Mouse (Mus musculus) midbrain, embryonic 15.5 days (tissue): ENCODE measurements around the gene Tymp. TPM values are rescaled to one million over a fixed set of nuclear protein-coding genes. Genes with fewer than 3 reads are reported as not detected.
A peak's percentile ranks its signal among the peaks of the same experiment; 100 is the strongest.

Source experiments
- ATAC-seq: fragments of 200-750 bp; cut with Nextera tagmentation; replicated peaks from 2 replicates; pipeline ENCODE4 v1.8.0; 2017; ENCODE audit warnings: moderate TSS enrichment
- H3K27ac ChIP-seq: fragments of 300-500 bp; sonication (generic); 2 replicates; pipeline ENCODE4 v1.5.1; 2015; ENCODE audit warnings: mild to moderate bottlenecking, inconsistent platforms
- H3K27me3 ChIP-seq: fragments of 300-500 bp; sonication (generic); replicated peaks from 2 replicates; pipeline ENCODE4 v1.6.1; 2015; ENCODE audit warnings: inconsistent platforms
- H3K36me3 ChIP-seq: fragments of 300-500 bp; sonication (generic); replicated peaks from 2 replicates; pipeline ENCODE4 v1.6.1; 2015; ENCODE audit warnings: inconsistent platforms
- H3K4me1 ChIP-seq: fragments of 300-500 bp; sonication (generic); 2 replicates; pipeline ENCODE4 v1.6.1; 2015; ENCODE audit warnings: inconsistent platforms
- H3K4me2 ChIP-seq: fragments of 300-500 bp; sonication (generic); 2 replicates; pipeline ENCODE4 v1.6.1; 2015; ENCODE audit warnings: inconsistent platforms, mild to moderate bottlenecking, moderate library complexity
- H3K4me3 ChIP-seq: fragments of 300-500 bp; sonication (generic); 2 replicates; pipeline ENCODE4 v1.5.1; 2015; ENCODE audit warnings: mild to moderate bottlenecking, inconsistent platforms
- H3K9ac ChIP-seq: fragments of 300-500 bp; sonication (generic); 2 replicates; pipeline ENCODE4 v1.6.1; 2015; ENCODE audit warnings: mild to moderate bottlenecking, inconsistent platforms
- H3K9me3 ChIP-seq: fragments of 300-500 bp; sonication (generic); 2 replicates; pipeline ENCODE4 v1.6.1; 2016; ENCODE audit warnings: inconsistent platforms
- WGBS: fragments of 180-500 bp; shearing (Covaris S2); methylation state at CpG from one replicate; pipeline ENCODE4 v1.1.7; 2015; ENCODE audit warnings: mixed read lengths; 5-methylcytosine and 5-hydroxymethylcytosine counted together
- polyA plus RNA-seq: library from polyadenylated mRNA; unstranded; fragments of >200 nt; fragmentation: Nextera tagmentation; extraction: Ambion mirVana; gene quantifications from 2 replicates; pipeline ENCODE4 v1.2.1, GENCODE M21; 2015

The Tymp gene
- polyA plus RNA-seq, 1 experiment from 2014 or later = 2.7 TPM

DNA sequence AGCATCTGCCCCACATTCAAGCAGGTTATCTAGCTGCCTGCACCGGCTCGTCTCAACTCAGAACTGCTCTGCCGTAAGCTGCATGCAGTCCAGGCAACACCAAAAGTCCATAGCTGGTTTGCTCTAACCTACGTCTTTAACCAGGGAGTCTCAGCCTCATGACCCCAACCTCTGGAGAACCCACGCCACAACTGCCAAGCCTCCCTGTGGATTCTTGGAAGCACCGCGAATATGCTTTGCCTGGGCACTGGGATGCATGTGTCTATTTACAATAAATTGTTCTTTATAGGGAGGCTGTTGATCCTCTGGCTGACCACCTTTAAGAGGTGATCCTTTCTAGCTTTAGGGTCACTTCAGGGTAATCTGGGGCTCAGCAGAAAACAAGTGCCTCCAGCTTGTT is 4.3 kb downstream of the Tymp start:
- H3K27ac ChIP-seq = no peak overlapping the region

DNA sequence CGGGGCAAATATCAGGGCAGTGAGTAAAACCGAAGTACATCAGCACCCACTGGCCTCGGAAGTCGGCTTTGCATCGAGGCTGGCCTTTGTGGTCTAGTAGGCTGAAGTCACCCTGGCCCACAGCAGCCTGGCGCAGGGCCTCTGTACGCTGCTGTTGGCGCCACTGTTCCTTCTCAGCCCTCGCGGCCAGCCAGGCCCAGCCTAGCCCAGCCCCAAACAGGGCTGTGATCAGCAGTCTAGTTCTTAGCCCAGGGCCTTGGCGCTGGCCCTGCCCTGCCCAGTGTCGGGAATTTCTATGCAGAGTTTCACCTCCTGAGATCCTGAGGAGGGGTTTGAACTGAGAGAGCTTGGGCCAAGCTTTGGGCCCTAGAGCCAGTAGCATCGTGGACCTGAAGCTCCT is 4.8 kb downstream of the Tymp start:
- Histone ChIP-seq H3K27ac (no peak overlapping the region), H3K9ac (no peak overlapping the region), H3K36me3 (peaks cover 48% of the 10 kb centered on the region), H3K27me3 (peaks cover 12% of the 10 kb centered on the region), H3K9me3 (no peaks in the 10 kb centered on the region), H3K4me1 (peaks cover 17% of the 10 kb centered on the region), H3K4me2 (no peak overlapping the region), H3K4me3 (no peak overlapping the region)
- 86% methylated on average over 13 of the region's 13 CpGs for WGBS
- no peak for ATAC-seq

More for the DNA sequence above, 4.3 kb downstream of the Tymp start:
- WGBS = 88% methylated on average over 7 of the region's 7 CpGs
- Histone ChIP-seq H3K4me3 (peak overlapping the region; percentile 88), H3K27me3 (peaks cover 17% of the 10 kb centered on the region), H3K36me3 (peaks cover 44% of the 10 kb centered on the region), H3K9ac (no peak overlapping the region; the same call in 1 of the 2 replicates), H3K9me3 (no peaks in the 10 kb centered on the region), H3K4me2 (peak overlapping the region; percentile 85), H3K4me1 (peaks cover 17% of the 10 kb centered on the region)
- no peak for ATAC-seq

DNA sequence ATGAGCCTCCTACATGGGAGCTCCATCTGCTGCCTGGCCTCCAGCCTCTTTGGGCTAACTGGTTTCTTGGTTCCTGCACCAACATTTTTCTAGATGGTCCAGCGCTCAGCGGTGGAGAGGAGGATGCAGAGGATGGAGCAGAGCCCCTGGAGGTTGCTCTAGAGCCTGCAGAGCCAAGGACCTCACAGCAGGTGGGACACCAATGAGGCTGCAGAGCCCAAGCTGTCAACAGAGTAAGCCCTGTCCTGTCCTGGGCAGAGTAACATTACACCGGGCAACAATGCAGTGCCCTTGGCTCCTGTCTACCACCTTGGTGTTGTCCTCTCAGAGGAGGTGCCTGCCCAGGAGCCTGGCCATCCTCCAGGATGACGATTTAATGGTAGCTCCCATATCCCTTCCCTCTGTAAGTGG is 11.7 kb downstream of the Tymp start:
- no peaks in the 10 kb centered on the region for H3K27me3 ChIP-seq
- H3K4me2 ChIP-seq = no peak overlapping the region
- no peak overlapping the region for H3K27ac ChIP-seq
- H3K9me3 ChIP-seq = no peaks in the 10 kb centered on the region
- no peaks in the 10 kb centered on the region for H3K4me1 ChIP-seq
- ATAC-seq = no peak
- 95% methylated on average over 4 of the region's 4 CpGs for WGBS
- H3K9ac ChIP-seq = no peak overlapping the region
- no peak overlapping the region for H3K4me3 ChIP-seq
- H3K36me3 ChIP-seq = peaks cover 72% of the 10 kb centered on the region

DNA sequence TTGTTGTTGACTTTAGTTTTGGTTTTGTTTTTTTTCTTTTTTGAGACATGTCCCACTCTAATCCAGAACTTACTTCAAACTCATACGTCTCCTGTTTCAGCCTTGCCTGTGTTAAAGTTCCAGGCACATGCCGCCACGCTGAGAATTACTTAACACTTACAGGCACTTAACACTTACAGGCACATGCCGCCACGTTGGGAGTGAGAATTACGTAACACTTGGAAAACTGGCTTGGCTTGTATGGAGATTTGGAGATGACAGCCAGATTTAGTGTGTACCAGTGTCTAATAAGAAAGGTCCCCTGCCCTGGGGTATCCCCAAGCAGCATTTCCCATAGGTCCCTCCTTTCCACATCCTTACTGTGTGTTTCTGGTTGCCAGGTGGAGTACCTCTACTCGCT is 13.8 kb downstream of the Tymp start:
- Histone ChIP-seq H3K4me2 (no peak overlapping the region), H3K27me3 (no peaks in the 10 kb centered on the region), H3K9ac (no peak overlapping the region), H3K9me3 (no peaks in the 10 kb centered on the region), H3K4me3 (no peak overlapping the region), H3K4me1 (peaks cover 12% of the 10 kb centered on the region; the same call in 1 of the 2 replicates), H3K27ac (no peak overlapping the region), H3K36me3 (peaks cover 54% of the 10 kb centered on the region)
- 93% methylated on average over 7 of the region's 7 CpGs for WGBS
- no peak for ATAC-seq

DNA sequence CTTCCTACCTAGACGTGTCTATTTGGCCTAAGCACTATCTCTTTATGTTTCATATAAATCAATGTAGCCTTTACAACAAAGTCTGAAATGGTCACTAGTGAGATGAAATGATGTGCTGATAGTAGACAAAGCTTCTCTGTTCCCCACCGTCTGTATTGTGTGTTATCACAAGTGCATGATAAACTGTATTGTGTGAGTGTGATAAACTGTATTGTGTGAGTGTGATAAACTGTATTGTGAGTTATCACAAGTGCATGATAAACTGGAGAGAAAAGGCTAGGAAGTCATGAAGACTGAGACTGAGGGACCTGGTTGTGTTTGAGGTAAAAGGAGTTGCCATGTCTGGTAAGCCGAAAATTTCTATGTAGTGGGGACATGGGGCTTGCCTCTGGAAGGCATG is 18.1 kb downstream of the Tymp start:
- H3K4me2 ChIP-seq = no peak overlapping the region
- ATAC-seq = no peak
- no peak overlapping the region for H3K9ac ChIP-seq
- H3K9me3 ChIP-seq = no peaks in the 10 kb centered on the region
- H3K27me3 ChIP-seq = no peaks in the 10 kb centered on the region
- H3K36me3 ChIP-seq = peaks cover 13% of the 10 kb centered on the region; the same call in 1 of the 2 replicates
- H3K4me1 ChIP-seq = peaks cover 40% of the 10 kb centered on the region
- H3K4me3 ChIP-seq = no peak overlapping the region
- no peak overlapping the region for H3K27ac ChIP-seq
- WGBS = 91% methylated on average over 3 of the region's 3 CpGs

DNA sequence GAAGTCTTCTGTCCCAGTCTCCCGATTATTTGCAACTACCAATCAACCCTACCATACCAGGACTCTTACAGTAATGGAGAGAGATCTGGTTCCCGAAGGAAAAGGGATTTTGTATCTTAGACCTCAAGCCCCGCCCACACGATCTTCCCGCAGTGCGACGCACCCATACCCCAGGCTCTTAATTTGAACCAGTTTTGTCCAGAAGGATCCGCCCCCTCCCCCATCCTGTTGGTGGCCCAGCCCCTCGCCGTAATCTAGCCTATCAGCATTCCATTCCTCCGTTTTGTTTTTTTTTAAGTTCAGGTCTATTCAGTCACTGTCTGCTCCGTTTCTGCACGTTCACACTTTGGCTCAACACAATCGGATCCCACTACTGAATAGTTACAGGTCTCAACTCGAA is 20.5 kb downstream of the Tymp start:
- H3K4me1 ChIP-seq = peaks cover 40% of the 10 kb centered on the region
- H3K4me2 ChIP-seq = peak overlapping the region; percentile 85
- H3K27me3 ChIP-seq = no peaks in the 10 kb centered on the region
- WGBS = under 1% methylated on average over 15 of the region's 15 CpGs
- H3K36me3 ChIP-seq = peaks cover 17% of the 10 kb centered on the region
- H3K9me3 ChIP-seq = no peaks in the 10 kb centered on the region
- H3K27ac ChIP-seq = peak overlapping the region; percentile 80
- peak overlapping the region; percentile 79 for H3K9ac ChIP-seq
- H3K4me3 ChIP-seq = peak overlapping the region; percentile 86
- peak; percentile 31; the same call in 1 of the 2 replicates for ATAC-seq

DNA sequence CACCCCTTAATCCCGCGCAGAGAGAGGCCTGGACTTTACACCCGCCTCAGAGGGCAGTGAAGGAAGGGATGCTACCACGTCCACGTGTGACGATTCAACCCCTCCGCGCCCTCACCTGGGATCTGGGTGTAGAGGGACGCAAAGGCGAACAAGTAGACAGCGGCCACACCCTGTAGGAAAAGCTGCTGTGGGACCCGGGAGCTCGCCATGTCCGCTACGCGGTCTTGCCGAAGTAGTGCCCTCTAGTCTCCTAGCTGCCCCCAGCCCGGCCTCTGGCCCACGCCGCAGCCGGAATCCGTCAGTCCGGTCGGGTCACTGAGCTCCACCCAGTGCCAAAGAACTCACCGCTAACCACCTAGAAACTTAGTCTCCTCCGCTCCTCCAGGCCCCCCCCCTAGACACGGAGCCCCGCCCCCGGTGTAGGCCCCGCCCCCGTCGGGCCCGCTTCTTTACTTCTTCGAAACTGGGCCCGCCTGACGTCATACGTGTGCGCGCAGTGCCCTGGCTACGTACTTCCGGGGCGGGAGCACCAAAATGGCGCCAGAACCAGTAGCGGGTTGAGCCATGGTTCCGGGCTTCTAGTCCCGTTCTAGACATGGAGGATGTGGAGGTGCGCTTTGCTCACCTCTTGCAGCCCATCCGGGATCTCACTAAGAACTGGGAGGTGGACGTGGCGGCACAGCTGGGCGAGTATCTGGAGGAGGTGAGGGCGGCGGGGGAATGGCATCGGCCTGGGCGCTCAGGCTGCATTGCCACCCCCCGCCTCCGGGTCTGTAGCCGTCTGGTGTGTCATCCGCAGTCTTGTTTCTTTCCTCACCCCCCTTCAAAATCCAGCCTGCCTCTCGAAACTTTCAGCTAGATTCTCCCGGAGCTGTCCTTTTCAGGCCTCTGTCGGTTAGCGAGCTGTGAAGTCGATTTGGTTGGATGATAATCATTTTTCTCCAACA is 21.3 kb downstream of the Tymp start, which contains the start of the genes Lmf2 and Ncaph2:
Lmf2 (minus strand) TSS at position 419 of the 947 bp plus-strand sequence.
Ncaph2 (plus strand) TSS at position 479 of the 947 bp plus-strand sequence.
- peak; percentile 94 for ATAC-seq
- under 1% methylated on average over 63 of the region's 64 CpGs for WGBS
- H3K4me3 ChIP-seq = peak within 1 kb of the TSS; percentile 86
- H3K36me3 ChIP-seq = peaks cover 24% of the 10 kb centered on the region
- H3K9me3 ChIP-seq = no peaks in the 10 kb centered on the region
- peak within 1 kb of the TSS; percentile 80 for H3K27ac ChIP-seq
- H3K27me3 ChIP-seq = no peaks in the 10 kb centered on the region
- peak within 1 kb of the TSS; percentile 79 for H3K9ac ChIP-seq
- H3K4me2 ChIP-seq = peak within 1 kb of the TSS; percentile 85
- peaks cover 40% of the 10 kb centered on the region for H3K4me1 ChIP-seq

DNA sequence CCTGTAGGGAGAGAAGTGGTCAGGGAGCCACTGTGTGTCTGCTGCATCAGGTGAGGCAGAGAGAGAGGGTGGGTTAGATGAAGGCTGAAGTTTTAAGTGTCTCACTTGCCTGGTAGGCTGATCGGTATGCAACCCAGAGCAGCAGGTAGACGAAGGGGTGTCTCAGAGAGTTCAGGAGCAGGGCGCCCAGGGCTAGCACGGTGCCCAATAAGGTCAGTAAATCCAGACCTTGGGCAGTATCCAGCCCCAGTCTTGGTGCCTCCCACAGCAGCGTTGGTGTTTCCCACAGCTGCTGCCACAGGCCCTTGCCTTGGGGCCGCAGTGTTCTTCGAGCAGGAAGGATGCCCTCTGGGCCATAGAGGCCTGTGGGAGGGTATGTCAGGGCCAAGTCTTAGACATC is 22.4 kb downstream of the Tymp start:
- WGBS = 86% methylated on average over 7 of the region's 7 CpGs
- peak overlapping the region; percentile 85 for H3K4me2 ChIP-seq
- H3K4me1 ChIP-seq = peaks cover 40% of the 10 kb centered on the region
- H3K36me3 ChIP-seq = peaks cover 21% of the 10 kb centered on the region
- H3K27me3 ChIP-seq = no peaks in the 10 kb centered on the region
- H3K27ac ChIP-seq = no peak overlapping the region
- no peaks in the 10 kb centered on the region for H3K9me3 ChIP-seq
- 0 out of 2 replicates have a peak, but pooled peaks have one; percentile 10 for ATAC-seq
- H3K9ac ChIP-seq = peak overlapping the region; percentile 79
- peak overlapping the region; percentile 86 for H3K4me3 ChIP-seq

DNA sequence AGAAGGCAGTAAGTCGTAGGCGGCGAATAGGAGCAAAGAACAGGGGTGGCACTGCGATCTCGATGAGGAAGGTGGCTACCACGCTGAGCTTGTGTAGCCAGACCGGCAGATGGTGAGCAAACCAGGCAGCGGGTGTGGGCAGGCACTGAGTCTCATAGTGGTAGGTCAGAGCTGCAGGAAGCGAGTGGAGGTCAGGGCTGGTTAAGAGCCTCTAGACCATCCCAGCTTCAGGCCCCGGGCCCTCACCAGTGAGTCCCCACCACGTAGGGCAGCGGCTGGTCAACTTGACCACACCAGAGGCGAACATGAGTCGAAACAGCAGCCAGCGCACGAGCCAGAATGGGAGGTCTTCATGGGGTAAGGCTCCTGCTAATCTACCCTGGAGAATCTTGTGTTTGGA is 23.0 kb downstream of the Tymp start:
- Histone ChIP-seq H3K9me3 (no peaks in the 10 kb centered on the region), H3K27me3 (no peaks in the 10 kb centered on the region), H3K4me2 (no peak overlapping the region), H3K9ac (no peak overlapping the region), H3K4me3 (0 out of 2 replicates have a peak overlapping the region, but pooled peaks have one; percentile 86), H3K27ac (no peak overlapping the region), H3K36me3 (peaks cover 21% of the 10 kb centered on the region), H3K4me1 (peaks cover 36% of the 10 kb centered on the region)
- ATAC-seq = no peak
- WGBS = 96% methylated on average over 16 of the region's 16 CpGs

DNA sequence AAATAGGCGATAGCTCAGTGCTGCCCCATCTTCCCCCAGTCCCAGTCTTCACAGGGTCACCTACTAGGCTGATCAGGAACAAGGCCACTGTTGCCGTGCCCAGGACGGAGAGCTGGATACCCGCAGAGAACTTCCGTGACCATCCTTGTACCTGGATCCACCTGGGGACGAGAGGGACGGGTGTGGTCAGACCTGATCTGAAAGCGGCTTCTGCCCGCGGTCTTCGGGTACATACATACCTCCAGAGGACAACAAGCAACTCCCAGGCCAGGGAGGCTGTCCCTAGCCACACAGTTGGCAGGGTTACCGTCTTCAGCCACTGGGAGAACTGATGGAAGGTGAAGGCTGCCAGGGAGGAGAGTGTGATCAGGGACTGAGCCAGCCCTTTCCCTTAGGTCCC is 24.0 kb downstream of the Tymp start:
- H3K9me3 ChIP-seq = no peaks in the 10 kb centered on the region
- ATAC-seq = no peak
- no peak overlapping the region for H3K9ac ChIP-seq
- no peak overlapping the region for H3K4me3 ChIP-seq
- H3K27ac ChIP-seq = no peak overlapping the region
- peaks cover 21% of the 10 kb centered on the region for H3K36me3 ChIP-seq
- no peaks in the 10 kb centered on the region for H3K27me3 ChIP-seq
- peaks cover 26% of the 10 kb centered on the region for H3K4me1 ChIP-seq
- no peak overlapping the region for H3K4me2 ChIP-seq
- WGBS = 97% methylated on average over 12 of the region's 12 CpGs

DNA sequence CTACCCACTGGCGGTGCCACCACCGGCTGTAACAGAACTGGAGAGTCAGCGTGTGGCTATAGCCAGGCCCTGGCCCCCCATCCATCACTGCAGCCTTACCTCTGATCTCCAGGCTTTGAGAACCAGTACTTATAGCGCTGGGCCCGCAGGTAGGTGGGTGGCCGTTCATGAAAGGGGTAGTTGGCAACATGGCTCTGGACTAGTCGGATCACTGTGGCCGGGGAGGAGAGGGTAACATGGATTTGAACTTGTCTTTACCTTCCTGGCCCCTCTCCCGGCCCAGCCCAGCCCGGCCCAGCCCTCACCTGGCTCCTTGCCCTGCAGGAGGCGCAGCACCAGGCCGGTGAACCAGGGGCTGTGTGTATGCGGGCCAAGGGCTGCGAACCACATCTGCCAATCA is 24.8 kb downstream of the Tymp start:
- Histone ChIP-seq H3K27ac (no peak overlapping the region), H3K9me3 (no peaks in the 10 kb centered on the region), H3K4me2 (no peak overlapping the region), H3K27me3 (no peaks in the 10 kb centered on the region), H3K36me3 (peaks cover 21% of the 10 kb centered on the region), H3K4me3 (no peak overlapping the region), H3K4me1 (peaks cover 19% of the 10 kb centered on the region), H3K9ac (no peak overlapping the region)
- ATAC-seq = no peak
- WGBS = 96% methylated on average over 14 of the region's 14 CpGs

DNA sequence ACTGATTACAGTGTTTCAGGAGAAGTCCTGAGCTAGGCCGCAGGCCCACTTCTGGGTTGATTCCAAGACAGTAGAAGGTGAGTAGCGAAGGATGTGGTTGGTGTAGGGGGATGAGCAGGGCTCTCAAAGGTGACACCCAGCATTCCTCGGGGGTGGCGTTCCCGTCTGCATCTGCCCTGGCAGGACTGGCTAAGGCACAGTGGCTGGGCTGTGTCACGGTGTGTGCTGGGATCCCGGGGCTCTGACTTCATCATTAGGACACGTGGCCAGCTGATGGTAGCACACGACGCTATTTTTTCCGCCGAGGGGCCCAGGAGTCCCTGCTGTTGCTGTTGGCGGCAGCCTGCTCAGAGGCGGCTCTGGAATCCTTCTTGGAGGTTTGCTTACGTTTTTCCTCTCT is 25.5 kb downstream of the Tymp start:
- no peaks in the 10 kb centered on the region for H3K27me3 ChIP-seq
- peaks cover 21% of the 10 kb centered on the region for H3K36me3 ChIP-seq
- no peak for ATAC-seq
- H3K9me3 ChIP-seq = no peaks in the 10 kb centered on the region
- H3K4me3 ChIP-seq = no peak overlapping the region
- no peak overlapping the region for H3K9ac ChIP-seq
- H3K4me1 ChIP-seq = peaks cover 12% of the 10 kb centered on the region
- WGBS = 89% methylated on average over 15 of the region's 15 CpGs
- no peak overlapping the region for H3K27ac ChIP-seq
- H3K4me2 ChIP-seq = no peak overlapping the region
